Mouse (Mus musculus) small intestine, adult 2 months (tissue): ENCODE results near the gene Myl3.
A peak's percentile ranks its signal among the peaks of the same experiment; 100 is the strongest.

Source experiments
- CTCF ChIP-seq: fragments of 200-500 bp; IDR thresholded peaks from 2 replicates; pipeline ENCODE4 v1.5.1; 2012; ENCODE audit warnings: low read depth, mild to moderate bottlenecking, control low read depth, inconsistent platforms, low read length, moderate library complexity, mixed read lengths; ENCODE audit not compliant: insufficient replicate concordance, insufficient read length; ENCODE audit errors: extremely low read depth
- POLR2A ChIP-seq: fragments of 200-500 bp; IDR thresholded peaks from 2 replicates; pipeline ENCODE4 v1.6.1; 2012; ENCODE audit warnings: low read depth, mild to moderate bottlenecking, control low read depth, inconsistent platforms, low read length, moderate library complexity

DNA sequence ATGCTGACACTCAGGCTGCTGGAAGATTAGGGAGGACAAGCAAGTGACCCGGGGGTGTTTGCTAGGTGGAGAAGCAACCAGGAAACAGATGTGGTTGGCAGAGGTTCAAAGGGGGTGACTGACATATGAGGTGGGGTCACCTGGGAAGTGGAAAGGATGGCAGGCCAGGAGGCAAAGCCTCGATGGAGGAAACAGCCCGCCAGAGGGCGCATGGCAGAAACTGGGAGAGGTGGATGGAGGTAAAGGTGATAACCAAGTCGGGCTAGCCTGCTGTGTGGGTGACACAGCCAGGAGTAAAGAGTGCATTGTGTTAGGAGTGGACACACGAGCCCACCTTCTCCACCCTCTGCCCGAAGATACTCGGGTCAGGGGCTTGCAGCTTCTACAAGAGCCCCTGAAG lies 11.8 kb upstream of the Myl3 start:
- TF ChIP-seq CTCF (peak; percentile 59; the same call in 1 of the 2 replicates), POLR2A (no peak)
